Mouse (Mus musculus): ENCODE results near the gene Mtf1. TPM values are rescaled to one million over a fixed set of nuclear protein-coding genes. Genes with fewer than 3 reads are reported as not detected.

The Mtf1 gene
- polyA plus RNA-seq (2012; rRNA removed) = 7.5 and 8.9 TPM in 2 replicates

GRCm38 (mm10) chr4:124801552-124802308, at the start of gene Mtf1:
Mtf1 (plus strand) TSS chr4:124802104.
- Histone ChIP-seq H3K36me3 (ENCODE audit: control insufficient read depth, insufficient read depth, low read length) (no peaks in the 10 kb centered on the region; the same call in 1 of the 2 replicates), H3K4me3 (ENCODE audit: insufficient read depth, low read depth, low read length) (peak within 1 kb of the TSS; percentile 80), H3K27me3 (replicated peaks; ENCODE audit: control insufficient read depth, insufficient read depth, low read length) (no peaks in the 10 kb centered on the region), H3K27ac (ENCODE audit: insufficient read depth, low read depth, low read length) (peak within 1 kb of the TSS; percentile 79), H3K4me1 (ENCODE audit: control insufficient read depth, insufficient read depth, low read length) (no peaks in the 10 kb centered on the region; the same call in 1 of the 2 replicates)
- 4% methylated on average over 21 of the region's 21 CpGs for WGBS
- peak; percentile 86 for DNase-seq
- peak; percentile 78 for TF ChIP-seq CTCF (conservative IDR thresholded peaks at IDR 0.05; ENCODE audit: insufficient read depth, insufficient read length, low read depth, low read length)
- no peak for TF ChIP-seq POLR2A (IDR thresholded peaks at IDR 0.05; ENCODE audit: low read depth, low read length)

- WGBS = 11% methylated on average over 15 of the region's 15 CpGs
- DNase-seq = peak; percentile 79
- Histone ChIP-seq H3K27ac (ENCODE audit: insufficient read depth, low read depth, low read length) (peak overlapping the region; percentile 59), H3K27me3 (replicated peaks; ENCODE audit: control insufficient read depth, insufficient read depth, low read length) (no peaks in the 10 kb centered on the region), H3K4me1 (ENCODE audit: control insufficient read depth, insufficient read depth, low read length) (peaks cover 15% of the 10 kb centered on the region), H3K4me3 (ENCODE audit: insufficient read depth, low read depth, low read length) (peak overlapping the region; percentile 77), H3K36me3 (ENCODE audit: control insufficient read depth, insufficient read depth, low read length) (no peaks in the 10 kb centered on the region)
- TF ChIP-seq POLR2A (IDR thresholded peaks at IDR 0.05; ENCODE audit: low read depth, low read length) (no peak), CTCF (conservative IDR thresholded peaks at IDR 0.05; ENCODE audit: insufficient read depth, insufficient read length, low read depth, low read length) (0 out of 2 replicates have a peak, but pooled peaks have one; percentile 12)
Observed at GRCm38 (mm10) chr4:124752281-124753199, 49.4 kb upstream of the Mtf1 start.

- 34% methylated on average over 7 of the region's 7 CpGs for WGBS
- Histone ChIP-seq H3K27ac (ENCODE audit: insufficient read depth, low read depth, low read length) (peak overlapping the region; percentile 37), H3K4me1 (ENCODE audit: control insufficient read depth, insufficient read depth, low read length) (peaks cover 27% of the 10 kb centered on the region)
Observed at GRCm38 (mm10) chr4:124755526-124755925, 46.4 kb upstream of the Mtf1 start.

GRCm38 (mm10) chr4:124759305-124759811, 42.5 kb upstream of the Mtf1 start:
- TF ChIP-seq CTCF (conservative IDR thresholded peaks at IDR 0.05; ENCODE audit: insufficient read depth, insufficient read length, low read depth, low read length) (no peak), POLR2A (IDR thresholded peaks at IDR 0.05; ENCODE audit: low read depth, low read length) (no peak)
- Histone ChIP-seq H3K27me3 (replicated peaks; ENCODE audit: control insufficient read depth, insufficient read depth, low read length) (no peaks in the 10 kb centered on the region), H3K4me1 (ENCODE audit: control insufficient read depth, insufficient read depth, low read length) (peaks cover 18% of the 10 kb centered on the region), H3K4me3 (ENCODE audit: insufficient read depth, low read depth, low read length) (no peak overlapping the region), H3K36me3 (ENCODE audit: control insufficient read depth, insufficient read depth, low read length) (no peaks in the 10 kb centered on the region; the same call in 1 of the 2 replicates), H3K27ac (ENCODE audit: insufficient read depth, low read depth, low read length) (peak overlapping the region; percentile 64)
- WGBS = 26% methylated on average over 7 of the region's 7 CpGs
- peak; percentile 65 for DNase-seq

More at GRCm38 (mm10) chr4:124755526-124755925, 46.4 kb upstream of the Mtf1 start:
- Histone ChIP-seq H3K4me3 (ENCODE audit: insufficient read depth, low read depth, low read length) (no peak overlapping the region), H3K27me3 (replicated peaks; ENCODE audit: control insufficient read depth, insufficient read depth, low read length) (no peaks in the 10 kb centered on the region), H3K36me3 (ENCODE audit: control insufficient read depth, insufficient read depth, low read length) (no peaks in the 10 kb centered on the region; the same call in 1 of the 2 replicates)
- no peak for TF ChIP-seq POLR2A (IDR thresholded peaks at IDR 0.05; ENCODE audit: low read depth, low read length)
- no peak for TF ChIP-seq CTCF (conservative IDR thresholded peaks at IDR 0.05; ENCODE audit: insufficient read depth, insufficient read length, low read depth, low read length)
- peak; percentile 38 for DNase-seq

GRCm38 (mm10) chr4:124761201-124761600, 40.7 kb upstream of the Mtf1 start:
- peaks cover 22% of the 10 kb centered on the region for H3K4me1 ChIP-seq (ENCODE audit: control insufficient read depth, insufficient read depth, low read length)

GRCm38 (mm10) chr4:124762858-124763452, 38.9 kb upstream of the Mtf1 start:
- H3K4me1 ChIP-seq (ENCODE audit: control insufficient read depth, insufficient read depth, low read length) = peaks cover 33% of the 10 kb centered on the region
- no peak for TF ChIP-seq POLR2A (IDR thresholded peaks at IDR 0.05; ENCODE audit: low read depth, low read length)
- no peak for TF ChIP-seq CTCF (conservative IDR thresholded peaks at IDR 0.05; ENCODE audit: insufficient read depth, insufficient read length, low read depth, low read length)
- H3K27ac ChIP-seq (ENCODE audit: insufficient read depth, low read depth, low read length) = no peak overlapping the region
- no peak for DNase-seq
- H3K27me3 ChIP-seq (replicated peaks; ENCODE audit: control insufficient read depth, insufficient read depth, low read length) = no peaks in the 10 kb centered on the region
- 85% methylated on average over 6 of the region's 6 CpGs for WGBS
- no peaks in the 10 kb centered on the region; the same call in 1 of the 2 replicates for H3K36me3 ChIP-seq (ENCODE audit: control insufficient read depth, insufficient read depth, low read length)
- H3K4me3 ChIP-seq (ENCODE audit: insufficient read depth, low read depth, low read length) = no peak overlapping the region

More at GRCm38 (mm10) chr4:124761201-124761600, 40.7 kb upstream of the Mtf1 start:
- H3K27ac ChIP-seq (ENCODE audit: insufficient read depth, low read depth, low read length) = 0 out of 2 replicates have a peak overlapping the region, but pooled peaks have one; percentile 24
- WGBS = 50% methylated on average over 1 of the region's 1 CpGs
- TF ChIP-seq CTCF (conservative IDR thresholded peaks at IDR 0.05; ENCODE audit: insufficient read depth, insufficient read length, low read depth, low read length) = no peak
- no peak for TF ChIP-seq POLR2A (IDR thresholded peaks at IDR 0.05; ENCODE audit: low read depth, low read length)
- no peak for DNase-seq
- H3K4me3 ChIP-seq (ENCODE audit: insufficient read depth, low read depth, low read length) = no peak overlapping the region
- H3K27me3 ChIP-seq (replicated peaks; ENCODE audit: control insufficient read depth, insufficient read depth, low read length) = no peaks in the 10 kb centered on the region
- no peaks in the 10 kb centered on the region; the same call in 1 of the 2 replicates for H3K36me3 ChIP-seq (ENCODE audit: control insufficient read depth, insufficient read depth, low read length)
